Mouse (Mus musculus): Measurements from ENCODE around the gene Plb1. TPM values are rescaled to one million over a fixed set of nuclear protein-coding genes. Genes with fewer than 3 reads are reported as not detected.

The Plb1 gene
- polyA plus RNA-seq, 1 experiment from 2014 or later, result 11.4 TPM

DNA sequence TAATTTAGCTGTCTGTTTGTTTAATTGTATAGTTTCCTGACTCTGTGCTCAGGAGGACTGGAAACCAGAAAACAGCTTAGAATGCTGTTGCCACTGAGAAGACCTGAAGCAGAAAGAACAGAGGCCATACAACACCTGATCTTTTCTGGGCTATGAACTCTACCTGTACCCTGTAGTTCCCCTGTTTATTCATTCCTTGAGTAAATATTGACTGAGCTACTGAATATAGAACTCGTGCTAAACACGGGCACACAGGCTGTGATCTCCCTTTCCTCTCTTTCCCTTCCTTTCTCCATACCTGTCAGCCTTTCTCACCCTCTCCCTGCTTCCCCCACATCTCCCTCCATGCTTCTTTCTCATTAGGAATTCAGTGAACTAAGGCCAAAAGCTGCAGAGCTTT, 168.4 kb downstream of the Plb1 start:
- Histone ChIP-seq H3K27ac (ENCODE audit: low read depth) (0 out of 2 replicates have a peak overlapping the region, but pooled peaks have one; percentile 0), H3K27me3 (ENCODE audit: insufficient read depth, low read length) (no peaks in the 10 kb centered on the region), H3K4me3 (ENCODE audit: low read depth, low read length) (no peak overlapping the region), H3K4me2 (no peak overlapping the region), H3K36me3 (ENCODE audit: insufficient read depth) (no peaks in the 10 kb centered on the region), H3K9ac (no peak overlapping the region), H3K9me3 (ENCODE audit: low read depth, low read length) (no peaks in the 10 kb centered on the region), H3K4me1 (ENCODE audit: insufficient read depth) (peaks cover 3% of the 10 kb centered on the region; the same call in 1 of the 2 replicates)
- TF ChIP-seq CTCF (IDR thresholded peaks at IDR 0.05; ENCODE audit: low read depth), result no peak
- DNase-seq (no peak), ATAC-seq (ENCODE audit: insufficient read depth) (no peak)
- 42% methylated on average over 2 of the region's 2 CpGs for WGBS

DNA sequence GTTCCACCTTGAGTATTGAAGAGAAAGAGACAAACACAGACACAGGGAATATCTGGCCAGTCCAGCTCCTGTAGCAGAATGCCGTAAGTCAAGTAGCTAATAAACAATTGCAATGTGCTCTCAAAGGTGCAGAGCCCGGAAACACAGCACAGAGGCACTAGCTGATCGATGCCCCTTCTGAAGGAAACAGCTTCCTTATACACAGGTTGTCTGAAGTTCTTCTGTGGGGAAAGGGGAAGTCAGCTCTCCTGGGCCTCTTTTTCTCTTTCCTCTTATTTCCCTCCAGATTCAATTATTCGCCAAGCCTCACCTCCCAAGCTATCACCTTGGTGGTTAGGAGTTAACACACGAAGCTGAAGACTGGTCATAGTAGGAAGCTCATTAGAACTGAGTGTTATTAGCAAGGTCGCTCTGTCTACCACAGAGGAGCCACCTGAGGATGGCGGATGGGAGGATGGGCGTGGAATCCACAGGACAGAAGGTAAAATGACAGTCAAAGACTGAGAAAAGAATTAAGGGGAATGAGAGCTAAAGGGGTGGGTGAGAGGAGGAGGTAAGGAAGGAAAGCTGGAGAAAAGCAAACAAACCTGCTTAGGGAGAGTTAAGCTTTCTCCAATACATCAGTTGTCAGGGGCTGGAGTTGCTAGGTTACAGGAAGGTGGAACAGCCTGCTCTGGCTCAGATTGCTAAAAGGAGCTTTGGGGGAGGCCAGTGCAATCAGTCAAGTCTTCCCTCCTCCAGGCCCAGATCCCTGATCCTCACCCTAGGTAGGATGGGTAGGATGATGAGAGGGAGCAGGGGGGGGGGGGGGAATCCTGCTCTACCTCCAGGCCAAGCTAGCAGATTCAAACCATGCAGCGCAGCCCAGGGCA, 170.8 kb downstream of the Plb1 start:
- Histone ChIP-seq H3K4me1 (ENCODE audit: insufficient read depth) (peaks cover 3% of the 10 kb centered on the region; the same call in 1 of the 2 replicates), H3K27ac (ENCODE audit: low read depth) (no peak overlapping the region; the same call in 1 of the 2 replicates), H3K4me3 (ENCODE audit: low read depth, low read length) (no peak overlapping the region), H3K4me2 (no peak overlapping the region), H3K27me3 (ENCODE audit: insufficient read depth, low read length) (no peaks in the 10 kb centered on the region), H3K9ac (no peak overlapping the region), H3K9me3 (ENCODE audit: low read depth, low read length) (no peaks in the 10 kb centered on the region), H3K36me3 (ENCODE audit: insufficient read depth) (no peaks in the 10 kb centered on the region)
- no peak for TF ChIP-seq CTCF (IDR thresholded peaks at IDR 0.05; ENCODE audit: low read depth)
- peak; percentile 60; the same call in 1 of the 2 replicates for ATAC-seq (ENCODE audit: insufficient read depth)
- 50% methylated on average over 9 of the region's 9 CpGs for WGBS
- peak; percentile 53 for DNase-seq

DNA sequence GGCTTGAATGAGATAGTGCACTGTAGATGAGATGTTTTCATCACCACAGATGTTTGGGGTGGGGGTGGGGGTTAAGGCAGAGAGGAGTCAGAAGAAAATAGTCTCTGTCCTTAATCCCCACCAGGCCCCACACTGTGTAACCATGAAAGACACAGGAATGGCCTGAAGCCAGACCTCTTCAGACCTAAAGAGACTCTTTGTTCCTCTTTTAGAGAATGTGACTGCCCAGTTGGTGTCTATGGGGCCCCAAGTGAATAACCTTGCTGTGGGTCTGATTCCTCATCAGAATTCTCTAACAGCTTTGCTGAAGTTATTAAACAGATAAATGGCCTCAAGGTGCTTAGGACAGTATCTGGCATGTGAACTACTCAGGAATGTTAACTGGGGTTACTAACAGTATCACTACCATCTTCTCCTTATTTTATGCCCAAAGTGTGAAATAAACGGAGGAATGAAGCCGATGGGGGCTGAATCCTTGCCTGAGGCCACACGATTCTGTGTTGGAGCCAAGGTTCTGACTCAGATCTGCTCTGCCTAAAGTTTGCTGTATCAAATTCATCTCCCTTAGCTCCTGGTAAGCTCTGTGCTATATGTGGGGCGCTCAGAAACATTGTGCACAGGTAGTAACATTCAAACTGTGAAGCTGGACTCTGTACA, 172.8 kb downstream of the Plb1 start:
- Histone ChIP-seq H3K4me2 (no peak overlapping the region), H3K9ac (no peak overlapping the region), H3K4me3 (ENCODE audit: low read depth, low read length) (no peak overlapping the region), H3K27ac (ENCODE audit: low read depth) (no peak overlapping the region), H3K36me3 (ENCODE audit: insufficient read depth) (no peaks in the 10 kb centered on the region), H3K4me1 (ENCODE audit: insufficient read depth) (peaks cover 3% of the 10 kb centered on the region; the same call in 1 of the 2 replicates), H3K9me3 (ENCODE audit: low read depth, low read length) (no peaks in the 10 kb centered on the region), H3K27me3 (ENCODE audit: insufficient read depth, low read length) (no peaks in the 10 kb centered on the region)
- 75% methylated on average over 4 of the region's 4 CpGs for WGBS
- no peak for TF ChIP-seq CTCF (IDR thresholded peaks at IDR 0.05; ENCODE audit: low read depth)
- no peak for ATAC-seq (ENCODE audit: insufficient read depth)
- DNase-seq, result no peak

DNA sequence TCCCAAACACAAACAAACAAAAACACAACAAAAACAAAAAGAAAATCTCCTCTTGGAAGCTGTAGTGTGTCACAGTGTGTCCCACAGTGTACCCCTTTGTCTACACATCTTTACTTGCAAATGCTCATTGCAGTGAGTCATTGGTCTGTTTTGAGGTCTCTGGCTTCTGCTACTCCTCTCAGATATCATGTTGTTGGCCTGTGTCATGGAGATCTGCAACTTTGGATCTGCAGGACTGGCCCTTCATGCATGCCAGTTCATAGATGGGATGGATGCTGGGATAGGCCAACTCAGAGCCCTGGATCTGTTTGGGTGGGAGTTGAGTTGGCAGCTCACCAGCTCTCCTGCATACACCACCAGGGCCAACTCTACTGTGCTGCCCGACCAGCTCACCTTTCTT, 176.3 kb downstream of the Plb1 start:
- Histone ChIP-seq H3K9me3 (ENCODE audit: low read depth, low read length) (no peaks in the 10 kb centered on the region), H3K4me2 (no peak overlapping the region), H3K36me3 (ENCODE audit: insufficient read depth) (no peaks in the 10 kb centered on the region), H3K4me1 (ENCODE audit: insufficient read depth) (peaks cover 8% of the 10 kb centered on the region; the same call in 1 of the 2 replicates), H3K9ac (no peak overlapping the region), H3K27ac (ENCODE audit: low read depth) (no peak overlapping the region), H3K4me3 (ENCODE audit: low read depth, low read length) (no peak overlapping the region), H3K27me3 (ENCODE audit: insufficient read depth, low read length) (no peaks in the 10 kb centered on the region)
- 64% methylated on average over 1 of the region's 1 CpGs for WGBS
- no peak for ATAC-seq (ENCODE audit: insufficient read depth)
- no peak for DNase-seq
- TF ChIP-seq CTCF (IDR thresholded peaks at IDR 0.05; ENCODE audit: low read depth), result no peak

DNA sequence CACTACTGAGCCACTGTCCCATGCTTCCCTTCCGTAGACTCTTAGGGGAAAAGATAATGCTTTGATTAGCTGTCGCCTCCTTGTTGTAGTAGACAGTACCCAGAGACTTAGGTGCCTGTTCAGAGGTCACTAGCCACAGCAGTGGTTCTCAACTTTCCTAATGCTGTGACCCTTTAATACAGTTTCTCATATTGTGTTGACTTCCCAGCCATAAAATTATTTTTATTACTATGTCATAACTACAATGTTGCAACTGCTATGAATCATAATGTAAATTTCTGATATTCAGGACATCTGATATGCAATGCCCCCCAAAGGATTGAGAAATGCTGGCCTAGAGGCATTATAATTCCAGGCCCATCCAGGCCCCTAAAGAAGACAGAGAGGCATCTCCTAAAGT, 177.2 kb downstream of the Plb1 start:
- 68% methylated on average over 2 of the region's 2 CpGs for WGBS
- H3K4me3 ChIP-seq (ENCODE audit: low read depth, low read length), result no peak overlapping the region
- no peaks in the 10 kb centered on the region for H3K27me3 ChIP-seq (ENCODE audit: insufficient read depth, low read length)
- peaks cover 8% of the 10 kb centered on the region; the same call in 1 of the 2 replicates for H3K4me1 ChIP-seq (ENCODE audit: insufficient read depth)
- no peak for TF ChIP-seq CTCF (IDR thresholded peaks at IDR 0.05; ENCODE audit: low read depth)
- no peaks in the 10 kb centered on the region for H3K36me3 ChIP-seq (ENCODE audit: insufficient read depth)
- ATAC-seq (ENCODE audit: insufficient read depth) (no peak), DNase-seq (no peak)
- no peak overlapping the region for H3K4me2 ChIP-seq
- no peak overlapping the region for H3K27ac ChIP-seq (ENCODE audit: low read depth)
- H3K9me3 ChIP-seq (ENCODE audit: low read depth, low read length), result no peaks in the 10 kb centered on the region
- H3K9ac ChIP-seq, result no peak overlapping the region

DNA sequence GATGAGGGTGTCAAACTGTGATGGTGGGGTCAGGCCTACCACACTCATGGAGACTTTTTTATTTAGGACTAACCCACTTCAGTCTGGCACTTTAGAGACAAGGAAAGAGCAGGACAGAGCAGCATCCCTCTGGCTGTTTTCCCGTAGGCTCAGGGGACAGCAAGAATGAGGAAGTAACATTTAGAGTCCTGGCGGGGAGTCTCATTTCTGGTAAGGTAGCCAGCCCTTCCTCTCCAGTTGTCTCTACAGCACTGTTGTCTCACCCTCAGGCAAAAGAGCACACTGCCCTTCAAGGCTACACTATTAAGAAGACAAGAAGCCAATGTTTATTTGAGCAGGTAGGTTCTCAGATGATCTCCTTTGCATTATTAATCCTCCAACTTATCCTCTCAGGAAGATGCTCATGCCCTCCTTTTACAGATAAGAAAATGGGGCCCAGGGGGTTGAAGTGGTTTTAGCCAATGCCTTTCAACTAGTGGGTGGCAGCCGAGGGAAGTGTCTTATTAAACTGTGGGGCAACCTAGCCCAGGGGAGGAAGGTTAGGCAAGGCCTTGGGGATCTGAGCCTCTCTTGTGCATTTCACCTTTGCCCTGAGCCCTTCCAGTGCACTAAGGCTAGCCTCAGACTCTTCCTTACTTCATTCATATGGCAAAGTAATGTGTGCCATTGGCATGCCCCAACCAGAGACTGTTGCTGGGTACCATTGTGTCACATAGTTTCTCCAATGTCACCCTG, 178.6 kb downstream of the Plb1 start:
- Histone ChIP-seq H3K9ac (no peak overlapping the region), H3K4me1 (ENCODE audit: insufficient read depth) (peaks cover 8% of the 10 kb centered on the region; the same call in 1 of the 2 replicates), H3K4me2 (no peak overlapping the region), H3K4me3 (ENCODE audit: low read depth, low read length) (no peak overlapping the region), H3K9me3 (ENCODE audit: low read depth, low read length) (no peaks in the 10 kb centered on the region), H3K27me3 (ENCODE audit: insufficient read depth, low read length) (no peaks in the 10 kb centered on the region), H3K27ac (ENCODE audit: low read depth) (no peak overlapping the region), H3K36me3 (ENCODE audit: insufficient read depth) (no peaks in the 10 kb centered on the region)
- ATAC-seq (ENCODE audit: insufficient read depth) (no peak), DNase-seq (no peak)
- 51% methylated on average over 3 of the region's 3 CpGs for WGBS
- no peak for TF ChIP-seq CTCF (IDR thresholded peaks at IDR 0.05; ENCODE audit: low read depth)
